Mouse (Mus musculus) fibroblast of lung, adult 2 months (primary cell): ENCODE data around the gene Apoe.

Experiments used
- DNase-seq: peaks from one replicate; pipeline ENCODE4 v3.0.0-alpha.2; 2011; ENCODE audit warnings: low read depth

The Apoe gene

GRCm38 (mm10) chr7:19716055-19716682, 17.2 kb upstream of the Apoe start:
- DNase-seq = no peak

- DNase-seq = peak; percentile 100
Observed at GRCm38 (mm10) chr7:19715239-19716054, 16.5 kb upstream of the Apoe start, which contains the start of gene Tomm40. Gene Tomm40 (minus strand): TSS chr7:19715438.

GRCm38 (mm10) chr7:19714836-19715235, 15.8 kb upstream of the Apoe start:
- DNase-seq = no peak

GRCm38 (mm10) chr7:19713598-19713997, 14.6 kb upstream of the Apoe start:
- no peak for DNase-seq

- DNase-seq = no peak
Observed at GRCm38 (mm10) chr7:19713196-19713595, 14.2 kb upstream of the Apoe start.

GRCm38 (mm10) chr7:19712414-19712813, 13.4 kb upstream of the Apoe start:
- no peak for DNase-seq

- DNase-seq = no peak
Observed at GRCm38 (mm10) chr7:19710650-19711049, 11.7 kb upstream of the Apoe start.

- no peak for DNase-seq
Observed at GRCm38 (mm10) chr7:19705271-19705670, 6.3 kb upstream of the Apoe start.

- DNase-seq = no peak
Observed at GRCm38 (mm10) chr7:19704475-19704874, 5.5 kb upstream of the Apoe start.

- no peak for DNase-seq
Observed at GRCm38 (mm10) chr7:19702859-19703555, 4.0 kb upstream of the Apoe start.

GRCm38 (mm10) chr7:19701069-19701761, 2.2 kb upstream of the Apoe start:
- DNase-seq = peak; percentile 61

- DNase-seq = no peak
Observed at GRCm38 (mm10) chr7:19700299-19701068, 1.5 kb upstream of the Apoe start.

GRCm38 (mm10) chr7:19699827-19700148, 800 bp upstream of the Apoe start:
- DNase-seq = no peak

- no peak for DNase-seq
Observed at GRCm38 (mm10) chr7:19697949-19698906, 760 bp downstream of the Apoe start.

- DNase-seq = no peak
Observed at GRCm38 (mm10) chr7:19696336-19696873, 2.6 kb downstream of the Apoe start.

GRCm38 (mm10) chr7:19695881-19696280, 3.1 kb downstream of the Apoe start:
- DNase-seq = no peak

GRCm38 (mm10) chr7:19695213-19695594, 3.8 kb downstream of the Apoe start:
- DNase-seq = no peak

- DNase-seq = no peak
Observed at GRCm38 (mm10) chr7:19694336-19695212, 4.4 kb downstream of the Apoe start.

GRCm38 (mm10) chr7:19693421-19693820, 5.6 kb downstream of the Apoe start:
- no peak for DNase-seq
